Mouse (Mus musculus) spleen, adult 2 months (tissue): ENCODE results near the gene Ugt1a1. TPM values are rescaled to one million over a fixed set of nuclear protein-coding genes. Genes with fewer than 3 reads are reported as not detected.

Experiments used
- DNase-seq, 2 experiments: peaks; one replicate each; pipeline versions ENCODE4 v3.0.0 to v3.0.0-alpha.2; 2012 to 2021; ENCODE audit warnings: low spot score in 2 of 2, low read depth in 1 of 2
- H3K27ac ChIP-seq: fragments of 200-500 bp; 2 replicates; pipeline ENCODE4 v1.5.1; 2012; ENCODE audit warnings: low read length, inconsistent platforms; ENCODE audit not compliant: insufficient read depth
- H3K27me3 ChIP-seq: fragments of 200-500 bp; 2 replicates; pipeline ENCODE4 v1.6.1; 2012; ENCODE audit warnings: mild to moderate bottlenecking, moderate library complexity, low read length, inconsistent platforms; ENCODE audit not compliant: control insufficient read depth, insufficient read depth
- H3K36me3 ChIP-seq: fragments of 200-500 bp; 2 replicates; pipeline ENCODE4 v1.6.1; 2012; ENCODE audit warnings: mild to moderate bottlenecking, low read length, inconsistent platforms; ENCODE audit not compliant: control insufficient read depth, insufficient read depth
- H3K4me1 ChIP-seq: fragments of 200-500 bp; 2 replicates; pipeline ENCODE4 v1.6.1; 2011; ENCODE audit warnings: inconsistent platforms; ENCODE audit not compliant: control insufficient read depth, insufficient read depth, insufficient read length
- H3K4me3 ChIP-seq: fragments of 200-500 bp; 2 replicates; pipeline ENCODE4 v1.5.1; 2011; ENCODE audit warnings: mild to moderate bottlenecking, inconsistent platforms; ENCODE audit not compliant: insufficient read depth, insufficient read length; ENCODE audit errors: extremely low read depth
- CTCF ChIP-seq: fragments of 200-500 bp; IDR thresholded peaks from 2 replicates; pipeline ENCODE4 v1.5.1; 2011; ENCODE audit warnings: mild to moderate bottlenecking, inconsistent platforms; ENCODE audit not compliant: insufficient read depth, insufficient read length, insufficient replicate concordance; ENCODE audit errors: extremely low read depth
- POLR2A ChIP-seq: fragments of 200-500 bp; IDR thresholded peaks from 2 replicates; pipeline ENCODE4 v1.6.1; 2011; ENCODE audit warnings: low read depth, low read length, inconsistent platforms
- whole genome bisulfite sequencing: fragments of 180-500 bp; shearing (Covaris S2); methylation state at CpG from one replicate; pipeline ENCODE4 v1.1.7; 2018; 5-methylcytosine and 5-hydroxymethylcytosine counted together
- polyA plus RNA-seq: library from polyadenylated mRNA; depleted of rRNA; stranded (reverse); fragments of >200 nt; gene quantifications from 2 replicates; pipeline ENCODE4 v1.2.3, GENCODE M21; 2012; rRNA removed

The Ugt1a1 gene
- polyA plus RNA-seq, 1 experiment, result 0.22 TPM

DNA sequence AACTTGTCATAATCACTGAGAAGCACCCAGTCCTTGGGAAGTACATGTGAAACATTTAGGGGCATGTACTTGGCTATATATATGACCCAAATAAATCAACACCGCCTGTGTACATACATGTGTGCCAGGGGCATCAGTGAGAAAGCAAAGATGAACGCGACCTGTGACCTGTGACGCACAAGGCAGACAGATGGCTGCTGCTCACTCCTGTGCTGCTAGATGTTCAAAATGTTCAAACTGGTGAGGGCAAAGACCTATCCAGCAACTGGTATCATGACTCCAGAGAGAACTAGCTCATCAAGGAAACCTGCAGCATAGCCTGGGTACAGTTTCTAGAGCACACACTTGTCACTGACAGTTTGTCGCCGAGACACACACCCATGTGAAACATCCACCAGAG is 55.7 kb downstream of the Ugt1a1 start:
- Histone ChIP-seq H3K36me3 (peaks cover 70% of the 10 kb centered on the region), H3K4me1 (no peaks in the 10 kb centered on the region), H3K27ac (no peak overlapping the region), H3K4me3 (no peak overlapping the region), H3K27me3 (no peaks in the 10 kb centered on the region)
- TF ChIP-seq CTCF (no peak), POLR2A (no peak)
- no peak for DNase-seq
- 94% methylated on average over 6 of the region's 6 CpGs for WGBS

DNA sequence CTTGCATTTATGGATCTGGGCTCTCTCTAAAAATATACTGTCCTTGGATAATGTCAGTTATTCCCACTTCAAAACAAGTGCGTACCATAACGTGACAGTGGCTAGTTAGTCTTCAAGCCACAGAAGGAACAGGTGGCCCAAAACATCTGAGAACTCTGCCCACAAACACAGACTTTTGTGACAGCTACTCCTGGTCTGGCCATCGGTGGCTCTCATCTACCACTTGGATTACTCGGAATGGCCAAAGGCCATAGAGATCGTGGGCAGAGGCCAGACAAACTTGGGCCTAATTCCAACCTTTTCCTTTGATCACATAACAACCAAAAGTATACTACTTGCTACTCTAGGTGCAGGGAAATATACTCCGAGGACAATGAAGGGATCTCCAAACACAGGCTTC is 56.3 kb downstream of the Ugt1a1 start:
- no peak overlapping the region for H3K27ac ChIP-seq
- no peaks in the 10 kb centered on the region for H3K4me1 ChIP-seq
- DNase-seq, result no peak
- TF ChIP-seq CTCF (no peak), POLR2A (no peak)
- 81% methylated on average over 6 of the region's 6 CpGs for WGBS
- no peaks in the 10 kb centered on the region for H3K27me3 ChIP-seq
- H3K36me3 ChIP-seq, result peaks cover 67% of the 10 kb centered on the region
- no peak overlapping the region for H3K4me3 ChIP-seq

Other genes with a start within 250 kb of the Ugt1a1 start
- 3.3 TPM in 2 replicates for gene Usp40, start 203.4 kb upstream of the Ugt1a1 start, polyA plus RNA-seq
- gene Ugt1a10, start 156.6 kb upstream of the Ugt1a1 start, polyA plus RNA-seq, result not detected in 2 replicates
- not detected in 2 replicates for gene Ugt1a9, start 141.2 kb upstream of the Ugt1a1 start, polyA plus RNA-seq
- gene Ugt1a8, start 124.1 kb upstream of the Ugt1a1 start, polyA plus RNA-seq, result not detected in 2 replicates
- 1.5 and 3.5 TPM in 2 replicates for gene Ugt1a7c, start 116.9 kb upstream of the Ugt1a1 start, polyA plus RNA-seq
- 0.29 and 0.90 TPM in 2 replicates for gene Ugt1a6b, start 108.7 kb upstream of the Ugt1a1 start, polyA plus RNA-seq
- gene Ugt1a6a, start 77.2 kb upstream of the Ugt1a1 start, polyA plus RNA-seq, result 0.44 and 1.0 TPM in 2 replicates
- gene Ugt1a5, start 45.9 kb upstream of the Ugt1a1 start, polyA plus RNA-seq, result not detected in 2 replicates
- 0.13 and 0.15 TPM in 2 replicates for gene Ugt1a2, start 11.4 kb upstream of the Ugt1a1 start, polyA plus RNA-seq
- 1.3 and 2.3 TPM in 2 replicates for gene Dnajb3, start 6.2 kb upstream of the Ugt1a1 start, polyA plus RNA-seq
- gene Mroh2a, start 15.0 kb downstream of the Ugt1a1 start, polyA plus RNA-seq, result 0.23 and 0.42 TPM in 2 replicates
- gene Hjurp, start 65.7 kb downstream of the Ugt1a1 start, polyA plus RNA-seq, result 33.6 and 47.2 TPM in 2 replicates
- gene Trpm8, start 65.7 kb downstream of the Ugt1a1 start, polyA plus RNA-seq, result not detected in 2 replicates
- 0.37 TPM in 1 of 2 replicates, not detected in the other for gene Spp2, start 195.0 kb downstream of the Ugt1a1 start, polyA plus RNA-seq